Mouse (Mus musculus) hematopoietic stem cell, adult 5-6 weeks (primary cell): Measurements from ENCODE around the gene Dynlt1b. TPM values are rescaled to one million over a fixed set of nuclear protein-coding genes. Genes with fewer than 3 reads are reported as not detected.
"Not testable (repeated sequence)": the region's sequence is repeated elsewhere in the genome, so short reads cannot be mapped to it uniquely, and the experiment has no call there.

Experiments
- ATAC-seq, 2 experiments: fragments of 125-278 bp in 1 of 2; replicated peaks in 1 of 2; 2 replicates each; pipeline ENCODE4 v1.8.0; 2016 to 2017; ENCODE audit warnings: inconsistent platforms in 2 of 2, mild to moderate bottlenecking in 2 of 2, moderate number of reproducible peaks in 2 of 2, low read depth in 1 of 2, moderate TSS enrichment in 1 of 2; ENCODE audit not compliant: low FRiP score in 2 of 2, poor library complexity in 2 of 2, severe bottlenecking in 2 of 2, insufficient read depth in 1 of 2, low TSS enrichment in 1 of 2
- total RNA-seq: library from RNA; stranded (forward); fragments of 172-1452, 232-1000 nt; gene quantifications from 2 replicates; pipeline ENCODE4 v1.2.3, GENCODE M21; 2017

Dynlt1b gene
- total RNA-seq = 102 and 167 TPM in 2 replicates

- peak; percentile 97 to 98 for ATAC-seq
Measured at GRCm38 (mm10) chr17:6429945-6430344, at the start of gene Dynlt1b. Gene Dynlt1b, plus strand, starts transcription at chr17:6430112.

- not testable (repeated sequence) for ATAC-seq
Measured at GRCm38 (mm10) chr17:6380182-6380841, 49.6 kb upstream of the Dynlt1b start.

GRCm38 (mm10) chr17:6381071-6381682, 48.7 kb upstream of the Dynlt1b start:
- 0 out of 4 replicates have a peak, but pooled peaks of 1 of the 2 experiments have one; percentile 8 for ATAC-seq

- peak; percentile 88 to 93 for ATAC-seq
Measured at GRCm38 (mm10) chr17:6386927-6387326, 43.0 kb upstream of the Dynlt1b start.

- ATAC-seq = not testable (repeated sequence)
Measured at GRCm38 (mm10) chr17:6387380-6387911, 42.5 kb upstream of the Dynlt1b start.

- ATAC-seq = not testable (repeated sequence)
Measured at GRCm38 (mm10) chr17:6389463-6389862, 40.4 kb upstream of the Dynlt1b start.

GRCm38 (mm10) chr17:6390731-6391130, 39.2 kb upstream of the Dynlt1b start:
- ATAC-seq = not testable (repeated sequence)

GRCm38 (mm10) chr17:6391736-6392135, 38.2 kb upstream of the Dynlt1b start:
- ATAC-seq = not testable (repeated sequence)

GRCm38 (mm10) chr17:6392473-6393340, 37.2 kb upstream of the Dynlt1b start:
- peak; percentile 31 to 59; a peak in 3 of 4 replicates for ATAC-seq

GRCm38 (mm10) chr17:6398079-6398478, 31.8 kb upstream of the Dynlt1b start:
- ATAC-seq = not testable (repeated sequence)

GRCm38 (mm10) chr17:6398816-6399215, 31.1 kb upstream of the Dynlt1b start:
- not testable (repeated sequence) for ATAC-seq

GRCm38 (mm10) chr17:6399281-6400096, 30.4 kb upstream of the Dynlt1b start:
- ATAC-seq = 0 out of 4 replicates have a peak, but pooled peaks of 1 of the 2 experiments have one; percentile 29

GRCm38 (mm10) chr17:6400097-6400489, 29.8 kb upstream of the Dynlt1b start:
- not testable (repeated sequence) for ATAC-seq

GRCm38 (mm10) chr17:6404493-6404892, 25.4 kb upstream of the Dynlt1b start:
- ATAC-seq = not testable (repeated sequence)

GRCm38 (mm10) chr17:6406972-6407371, 22.9 kb upstream of the Dynlt1b start:
- ATAC-seq = peak; percentile 52 to 82; a peak in 2 of 4 replicates

- ATAC-seq = not testable (repeated sequence)
Measured at GRCm38 (mm10) chr17:6410713-6411213, 19.1 kb upstream of the Dynlt1b start.
